20 mouse cellular contexts compared by ENCODE assay signal in the genomic region with DNA sequence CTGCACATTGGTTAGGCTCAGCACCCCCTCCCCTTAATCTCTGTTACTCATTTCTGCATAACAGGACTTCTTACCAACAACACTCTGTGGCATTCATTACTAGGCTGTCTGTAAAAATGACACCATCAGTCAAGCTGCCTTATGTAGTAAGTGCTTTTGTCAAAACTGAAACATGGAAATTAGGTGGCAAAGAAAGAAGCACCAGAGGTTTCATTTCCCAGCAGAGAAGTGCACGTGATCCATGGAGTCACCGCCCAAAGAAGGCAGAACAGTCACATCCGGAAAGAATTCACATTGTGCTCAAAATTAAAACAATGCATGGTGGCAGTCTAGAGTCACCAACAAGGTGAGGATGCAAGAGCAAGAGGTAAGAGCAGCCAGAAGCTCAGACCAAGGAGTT. TPM values are rescaled to one million over a fixed set of nuclear protein-coding genes. Genes with fewer than 3 reads are reported as not detected.
"Had no signal": no experiment of that assay in that cellular context is flagged by ENCODE, and none has a peak within 500 bp of the region (broad histone marks: within the 10 kb centered on the region; RNA-seq: fewer than 3 reads in every experiment).

No protein-coding gene starts in this region.

- H3K9me3 ChIP-seq: kidney, embryonic 15.5 days; limb, embryonic 13.5 days; liver, embryonic 12.5 days; midbrain, embryonic 13.5 days had no signal

- H3K27me3 ChIP-seq: kidney, embryonic 15.5 days; limb, embryonic 13.5 days; liver, embryonic 12.5 days; midbrain, embryonic 13.5 days had no signal

- H3K36me3 ChIP-seq: liver, embryonic 12.5 days had no signal

- ATAC-seq: liver, embryonic 12.5 days; midbrain, embryonic 13.5 days had no signal

- H3K9ac ChIP-seq: kidney, embryonic 15.5 days; limb, embryonic 13.5 days; liver, embryonic 12.5 days; lung, embryonic 14.5 days; midbrain, embryonic 13.5 days had no signal

- H3K27ac ChIP-seq: kidney, embryonic 15.5 days; limb, embryonic 13.5 days; liver, embryonic 12.5 days; midbrain, embryonic 13.5 days had no signal

- H3K4me1 ChIP-seq: liver, embryonic 12.5 days; midbrain, embryonic 13.5 days had no signal

- H3K4me3 ChIP-seq: kidney, embryonic 15.5 days; limb, embryonic 13.5 days; liver, embryonic 12.5 days; midbrain, embryonic 13.5 days had no signal

- H3K4me2 ChIP-seq: kidney, embryonic 15.5 days; limb, embryonic 13.5 days; liver, embryonic 12.5 days; lung, embryonic 14.5 days; midbrain, embryonic 13.5 days had no signal

- DNase-seq: kidney, adult 18-20 months; kidney, postnatal 14 days; layer of hippocampus, adult 9-11 months; left cerebral cortex, postnatal 4 days; lung, embryonic 14.5 days; lung, postnatal 14 days; right cerebral cortex, adult 18-20 months; right cerebral cortex, postnatal 25 days; thymus, adult 18-20 months; thymus, postnatal 14 days had no signal

RNA-seq across cellular contexts. Expression of a gene that starts 32.5 kb away (rescaled TPM):
- total RNA-seq: midbrain, postnatal 0 days had no signal
- polyA plus RNA-seq: kidney, embryonic 15.5 days; limb, embryonic 13.5 days; liver, embryonic 12.5 days; liver, embryonic 16.5 days; lung, embryonic 14.5 days; midbrain, embryonic 13.5 days; midbrain, postnatal 0 days; neural tube, embryonic 14.5 days; small intestine, adult 2 months; stomach, embryonic 14.5 days; urinary bladder, adult 2 months had no signal
